Mouse (Mus musculus) heart, adult 18-20 months (tissue): ENCODE measurements around the gene Gm17651. TPM values are rescaled to one million over a fixed set of nuclear protein-coding genes. Genes with fewer than 3 reads are reported as not detected.

Experiments
- DNase-seq, 2 experiments: peaks; one replicate each; pipeline ENCODE4 v3.0.0; 2021 to 2022; ENCODE audit warnings: mixed read lengths in 1 of 2
- total RNA-seq, 2 experiments: library from RNA; stranded (reverse); gene quantifications; 2 replicates each; pipeline ENCODE4 v1.2.3; 2021

Gm17651 gene
- total RNA-seq, 2 experiments from 2014 or later = not detected

GRCm38 (mm10) chr3:97680631-97681320 lies 6.3 kb upstream of the Gm17651 start:
- DNase-seq = peak; percentile 83 to 91

DNA sequence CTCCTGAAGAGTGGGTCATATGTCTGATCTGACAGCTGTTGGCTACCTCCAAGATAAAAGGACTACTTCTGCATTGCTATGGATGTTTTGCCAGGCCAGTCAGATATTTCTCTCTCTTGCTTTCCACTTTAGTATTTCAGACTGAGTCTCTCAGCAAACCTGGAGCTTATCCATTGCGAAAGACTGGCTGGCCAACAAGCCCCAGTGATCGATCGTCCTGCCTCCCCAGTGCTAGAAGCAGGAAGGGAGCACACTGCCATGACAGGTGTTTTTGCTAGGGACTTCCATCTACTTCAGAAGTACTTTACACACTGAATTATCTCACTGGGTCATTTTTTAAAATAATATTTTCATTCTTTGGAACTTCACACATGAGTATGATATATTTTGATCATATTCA lies 3.9 kb upstream of the Gm17651 start:
- no peak for DNase-seq

- DNase-seq = no peak
Observed at GRCm38 (mm10) chr3:97676126-97676525, 1.6 kb upstream of the Gm17651 start.

GRCm38 (mm10) chr3:97667093-97667675 lies 7.3 kb downstream of the Gm17651 start:
- no peak for DNase-seq

GRCm38 (mm10) chr3:97666154-97666553 lies 8.3 kb downstream of the Gm17651 start:
- DNase-seq = no peak

DNA sequence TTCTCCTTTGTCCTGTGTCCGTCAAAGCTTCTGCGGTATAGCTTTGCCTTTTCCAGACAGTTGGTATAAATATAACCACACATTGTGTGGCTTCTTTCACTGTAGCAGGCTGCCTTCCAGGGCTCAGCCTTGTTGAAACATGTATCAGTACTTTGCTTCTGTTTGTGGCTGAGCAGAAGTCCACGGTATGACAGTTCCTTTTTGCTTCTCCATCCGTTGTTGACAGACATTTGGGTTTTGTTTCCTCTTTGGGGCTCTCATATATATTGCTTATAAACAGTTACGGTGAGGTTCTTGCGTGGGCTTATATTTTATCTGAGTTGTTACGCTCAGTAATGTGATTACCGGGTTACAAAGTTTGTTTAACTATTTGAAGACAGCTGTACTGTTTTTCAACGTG lies 9.0 kb downstream of the Gm17651 start:
- DNase-seq = no peak

GRCm38 (mm10) chr3:97661206-97661605 lies 13.3 kb downstream of the Gm17651 start:
- DNase-seq = peak; percentile 47 to 50

- peak; percentile 33 to 44 for DNase-seq
Observed at GRCm38 (mm10) chr3:97659746-97660145, 14.7 kb downstream of the Gm17651 start.

- DNase-seq = no peak
Observed at GRCm38 (mm10) chr3:97658426-97659193, 15.9 kb downstream of the Gm17651 start.

DNA sequence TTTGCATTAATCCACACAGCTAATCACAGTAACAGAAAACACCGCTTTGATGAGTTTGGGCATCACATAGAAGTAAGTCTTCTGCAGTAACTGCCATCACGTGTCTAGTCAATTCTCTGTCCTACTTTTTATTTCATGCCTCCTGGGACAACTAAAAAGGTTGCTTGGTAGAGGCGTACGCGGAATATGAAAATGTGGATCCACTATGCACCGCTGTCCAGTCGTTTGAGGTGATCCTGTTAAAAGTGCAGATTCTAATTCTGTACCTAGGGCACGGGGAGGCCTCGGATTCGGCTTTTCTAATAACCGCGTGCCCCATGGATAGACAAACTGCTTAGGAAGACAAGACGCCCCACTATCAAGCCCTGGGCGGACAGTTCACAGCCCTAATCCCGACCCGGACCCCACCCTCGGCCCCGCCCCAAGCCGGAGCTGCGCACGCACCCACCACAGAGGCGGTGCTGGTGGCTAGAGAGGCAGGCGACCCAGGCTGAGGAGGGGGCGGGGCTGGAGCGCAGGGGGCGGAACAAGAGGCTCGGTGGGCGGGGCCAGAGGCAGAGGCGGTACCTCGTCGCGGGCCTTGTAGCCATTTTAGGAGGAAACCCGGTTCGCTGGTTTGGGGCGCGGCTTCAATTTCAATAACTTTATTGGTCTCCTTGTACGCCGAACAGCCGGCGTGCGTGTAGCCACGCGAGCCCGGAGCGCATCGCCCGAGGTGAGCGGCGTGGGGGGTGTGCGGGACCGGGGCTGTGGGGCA lies 16.7 kb downstream of the Gm17651 start, which contains the start of gene Prkab2:
Prkab2 (plus strand) TSS at position 539 of the 757 bp plus-strand sequence.
- peak; percentile 99 to 100 for DNase-seq

GRCm38 (mm10) chr3:97654901-97655300 lies 19.6 kb downstream of the Gm17651 start:
- DNase-seq = peak in 1 of 2 experiments; percentile 45

DNA sequence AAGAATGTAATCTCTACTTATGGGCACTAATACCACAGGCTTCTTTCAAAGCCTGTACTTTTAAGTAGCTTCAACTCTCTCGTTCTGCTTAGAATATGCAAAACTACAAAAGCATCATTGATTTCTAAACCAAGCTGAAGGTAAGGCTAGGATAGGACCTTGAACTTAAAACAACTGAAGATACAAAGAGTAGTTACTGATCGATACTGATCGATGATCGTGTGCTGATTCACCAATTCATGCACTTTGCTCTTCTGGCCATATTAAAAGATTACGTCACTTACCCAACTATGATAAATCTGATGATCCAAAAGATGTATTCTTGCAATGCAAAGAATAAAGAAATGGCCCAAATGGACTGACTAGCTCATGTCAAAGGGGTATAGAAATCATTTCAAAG lies 20.7 kb downstream of the Gm17651 start:
- no peak for DNase-seq

GRCm38 (mm10) chr3:97651604-97652003 lies 22.9 kb downstream of the Gm17651 start:
- peak; percentile 43 to 55 for DNase-seq

GRCm38 (mm10) chr3:97649469-97649868 lies 25.0 kb downstream of the Gm17651 start:
- DNase-seq = peak in 1 of 2 experiments; percentile 49

- DNase-seq = no peak
Observed at GRCm38 (mm10) chr3:97649022-97649421, 25.5 kb downstream of the Gm17651 start.

GRCm38 (mm10) chr3:97648518-97648917 lies 26.0 kb downstream of the Gm17651 start:
- peak; percentile 50 to 59 for DNase-seq

- no peak for DNase-seq
Observed at GRCm38 (mm10) chr3:97642001-97642400, 32.5 kb downstream of the Gm17651 start.

DNA sequence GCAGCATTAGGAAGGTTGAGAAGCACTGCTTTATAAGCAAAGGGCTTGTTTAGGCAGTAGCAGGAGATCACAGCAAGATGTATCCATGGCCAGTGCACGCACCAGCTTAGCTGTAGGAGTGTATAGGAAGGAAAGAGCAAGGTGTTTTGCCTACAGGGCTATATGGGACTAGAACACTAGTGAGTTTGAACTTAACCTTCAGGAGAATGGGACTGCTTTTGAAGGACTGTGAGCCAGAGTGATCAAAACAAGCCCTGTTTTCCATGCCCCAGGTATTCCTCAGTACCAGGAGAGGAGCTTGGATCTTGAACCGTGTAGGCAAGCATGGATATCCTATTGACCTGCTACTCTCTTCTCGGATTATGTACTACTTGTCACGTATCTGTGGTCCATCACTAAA lies 33.1 kb downstream of the Gm17651 start:
- DNase-seq = no peak

GRCm38 (mm10) chr3:97634288-97634761 lies 40.2 kb downstream of the Gm17651 start:
- DNase-seq = peak; percentile 73 to 80

DNA sequence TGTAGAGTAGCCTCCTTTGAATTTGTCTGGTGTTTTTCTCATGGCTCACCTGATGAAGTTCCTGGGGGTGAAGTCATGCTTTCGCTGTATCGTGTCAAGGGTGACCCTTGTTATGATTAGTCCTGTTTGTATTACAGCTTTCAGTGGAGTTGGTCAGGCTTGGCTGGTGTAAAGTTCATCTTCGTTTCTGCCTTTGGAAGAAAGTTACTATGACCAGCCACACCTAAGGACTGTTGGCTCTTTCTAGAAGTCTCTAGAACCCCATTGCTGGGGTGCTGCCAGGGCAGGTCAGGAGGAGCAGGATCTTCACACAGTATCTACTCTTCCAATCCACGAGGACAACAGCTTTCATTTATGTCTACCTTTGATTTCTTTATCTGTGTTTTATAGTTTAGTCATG lies 41.0 kb downstream of the Gm17651 start:
- DNase-seq = no peak

DNA sequence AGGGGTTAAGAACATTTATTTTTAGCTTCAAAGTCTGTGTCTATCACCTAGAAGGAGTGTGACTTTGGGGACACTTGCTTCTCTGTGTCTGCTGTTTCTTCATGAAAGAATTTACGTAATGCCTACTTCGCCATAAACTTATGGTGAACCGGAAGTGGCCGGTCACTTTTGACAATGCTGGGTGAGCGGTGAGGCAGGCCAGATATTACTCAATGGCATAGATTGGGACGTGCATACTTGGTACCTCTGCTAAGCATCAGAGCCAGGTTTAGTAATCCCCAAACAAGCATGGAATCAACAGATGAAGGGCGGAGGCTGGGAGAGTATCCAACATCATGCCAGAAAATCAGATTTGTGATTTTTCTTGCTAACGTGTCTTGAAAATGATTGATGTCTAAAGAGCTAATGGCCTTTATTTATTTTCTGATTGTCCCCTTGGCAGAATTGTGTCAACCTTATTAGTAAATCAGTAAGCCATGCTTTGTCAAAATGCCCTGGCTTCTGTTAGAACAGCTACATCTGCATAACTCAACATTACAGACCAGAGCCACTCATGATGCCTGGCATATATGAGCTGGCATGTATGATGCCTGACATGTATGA lies 43.1 kb downstream of the Gm17651 start:
- DNase-seq = no peak

GRCm38 (mm10) chr3:97630746-97631145 lies 43.7 kb downstream of the Gm17651 start:
- DNase-seq = no peak
